Mouse (Mus musculus): Measurements from ENCODE around the gene Btbd9. TPM values are rescaled to one million over a fixed set of nuclear protein-coding genes. Genes with fewer than 3 reads are reported as not detected.
A peak's percentile ranks its signal among the peaks of the same experiment; 100 is the strongest.

The Btbd9 gene
- polyA plus RNA-seq, 1 experiment from 2014 or later, result 59.8 TPM

GRCm38 (mm10) chr17:30590417-30591198, 14.3 kb upstream of the Btbd9 start:
- 58% methylated on average over 17 of the region's 17 CpGs for WGBS
- Histone ChIP-seq H3K4me1 (0 out of 2 replicates have a peak, but pooled peaks cover 6% of the 10 kb centered on the region), H3K4me3 (no peak overlapping the region), H3K9me3 (no peaks in the 10 kb centered on the region), H3K27ac (no peak overlapping the region), H3K27me3 (ENCODE audit: insufficient read depth, poor library complexity, severe bottlenecking) (no peaks in the 10 kb centered on the region), H3K36me3 (peaks cover 30% of the 10 kb centered on the region)
- no peak for DNase-seq (ENCODE audit: low spot score)

GRCm38 (mm10) chr17:30583258-30584001, 7.1 kb upstream of the Btbd9 start:
- Histone ChIP-seq H3K9me3 (no peaks in the 10 kb centered on the region), H3K27me3 (ENCODE audit: insufficient read depth, poor library complexity, severe bottlenecking) (no peaks in the 10 kb centered on the region), H3K27ac (no peak overlapping the region)

GRCm38 (mm10) chr17:30582313-30582712, 6.0 kb upstream of the Btbd9 start:
- Histone ChIP-seq H3K4me3 (no peak overlapping the region), H3K36me3 (no peaks in the 10 kb centered on the region), H3K9me3 (no peaks in the 10 kb centered on the region), H3K4me1 (no peaks in the 10 kb centered on the region), H3K27me3 (ENCODE audit: insufficient read depth, poor library complexity, severe bottlenecking) (no peaks in the 10 kb centered on the region), H3K27ac (no peak overlapping the region)
- 77% methylated on average over 3 of the region's 3 CpGs for WGBS
- no peak for DNase-seq (ENCODE audit: low spot score)

More at GRCm38 (mm10) chr17:30583258-30584001, 7.1 kb upstream of the Btbd9 start:
- Histone ChIP-seq H3K4me3 (no peak overlapping the region), H3K4me1 (no peaks in the 10 kb centered on the region), H3K36me3 (no peaks in the 10 kb centered on the region)
- no peak for DNase-seq (ENCODE audit: low spot score)
- 82% methylated on average over 2 of the region's 2 CpGs for WGBS

- H3K27me3 ChIP-seq (ENCODE audit: insufficient read depth, poor library complexity, severe bottlenecking), result no peaks in the 10 kb centered on the region
- no peak overlapping the region for H3K4me3 ChIP-seq
- 89% methylated on average over 6 of the region's 6 CpGs for WGBS
- no peak overlapping the region for H3K27ac ChIP-seq
- no peak for DNase-seq (ENCODE audit: low spot score)
- H3K4me1 ChIP-seq, result peaks cover 7% of the 10 kb centered on the region
- H3K9me3 ChIP-seq, result no peaks in the 10 kb centered on the region
- no peaks in the 10 kb centered on the region for H3K36me3 ChIP-seq
Measured at GRCm38 (mm10) chr17:30581201-30581600, 4.9 kb upstream of the Btbd9 start.

- no peak for DNase-seq (ENCODE audit: low spot score)
- Histone ChIP-seq H3K4me3 (no peak overlapping the region), H3K9me3 (no peaks in the 10 kb centered on the region), H3K4me1 (peaks cover 7% of the 10 kb centered on the region), H3K36me3 (no peaks in the 10 kb centered on the region), H3K27me3 (ENCODE audit: insufficient read depth, poor library complexity, severe bottlenecking) (no peaks in the 10 kb centered on the region), H3K27ac (no peak overlapping the region)
- 59% methylated on average over 1 of the region's 1 CpGs for WGBS
Measured at GRCm38 (mm10) chr17:30580781-30581180, 4.5 kb upstream of the Btbd9 start.

GRCm38 (mm10) chr17:30576946-30577345, 658 bp upstream of the Btbd9 start:
- Histone ChIP-seq H3K27me3 (ENCODE audit: insufficient read depth, poor library complexity, severe bottlenecking) (no peaks in the 10 kb centered on the region), H3K4me1 (peaks cover 22% of the 10 kb centered on the region), H3K9me3 (no peaks in the 10 kb centered on the region), H3K27ac (peak overlapping the region; percentile 98), H3K36me3 (no peaks in the 10 kb centered on the region), H3K4me3 (peak overlapping the region; percentile 85)
- WGBS, result 55% methylated on average over 12 of the region's 12 CpGs
- DNase-seq (ENCODE audit: low spot score), result no peak

GRCm38 (mm10) chr17:30575121-30575904, 975 bp downstream of the Btbd9 start:
- Histone ChIP-seq H3K4me3 (peak overlapping the region; percentile 85), H3K9me3 (no peaks in the 10 kb centered on the region), H3K27ac (peak overlapping the region; percentile 98), H3K4me1 (peaks cover 29% of the 10 kb centered on the region), H3K27me3 (ENCODE audit: insufficient read depth, poor library complexity, severe bottlenecking) (no peaks in the 10 kb centered on the region), H3K36me3 (no peaks in the 10 kb centered on the region)
- peak; percentile 85 for DNase-seq (ENCODE audit: low spot score)
- WGBS, result 6% methylated on average over 35 of the region's 35 CpGs

- no peaks in the 10 kb centered on the region for H3K36me3 ChIP-seq
- WGBS, result 70% methylated on average over 8 of the region's 8 CpGs
- 0 out of 2 replicates have a peak overlapping the region, but pooled peaks have one; percentile 11 for H3K27ac ChIP-seq
- no peaks in the 10 kb centered on the region for H3K27me3 ChIP-seq (ENCODE audit: insufficient read depth, poor library complexity, severe bottlenecking)
- peaks cover 32% of the 10 kb centered on the region for H3K4me1 ChIP-seq
- peak overlapping the region; percentile 85; the same call in 1 of the 2 replicates for H3K4me3 ChIP-seq
- DNase-seq (ENCODE audit: low spot score), result no peak
- H3K9me3 ChIP-seq, result no peaks in the 10 kb centered on the region
Measured at GRCm38 (mm10) chr17:30574783-30575075, 1.6 kb downstream of the Btbd9 start.

GRCm38 (mm10) chr17:30573990-30574782, 2.1 kb downstream of the Btbd9 start:
- no peaks in the 10 kb centered on the region for H3K9me3 ChIP-seq
- peak overlapping the region; percentile 85; the same call in 1 of the 2 replicates for H3K4me3 ChIP-seq
- DNase-seq (ENCODE audit: low spot score), result no peak
- WGBS, result 64% methylated on average over 8 of the region's 8 CpGs
- H3K36me3 ChIP-seq, result no peaks in the 10 kb centered on the region
- no peaks in the 10 kb centered on the region for H3K27me3 ChIP-seq (ENCODE audit: insufficient read depth, poor library complexity, severe bottlenecking)
- peaks cover 32% of the 10 kb centered on the region for H3K4me1 ChIP-seq
- H3K27ac ChIP-seq, result 0 out of 2 replicates have a peak overlapping the region, but pooled peaks have one; percentile 11

GRCm38 (mm10) chr17:30570971-30571370, 5.3 kb downstream of the Btbd9 start:
- no peak overlapping the region for H3K27ac ChIP-seq
- no peak for DNase-seq (ENCODE audit: low spot score)
- no peaks in the 10 kb centered on the region for H3K9me3 ChIP-seq
- H3K27me3 ChIP-seq (ENCODE audit: insufficient read depth, poor library complexity, severe bottlenecking), result no peaks in the 10 kb centered on the region
- no peak overlapping the region for H3K4me3 ChIP-seq
- 76% methylated on average over 3 of the region's 3 CpGs for WGBS
- no peaks in the 10 kb centered on the region for H3K36me3 ChIP-seq
- peaks cover 26% of the 10 kb centered on the region for H3K4me1 ChIP-seq

- Histone ChIP-seq H3K27ac (no peak overlapping the region), H3K27me3 (ENCODE audit: insufficient read depth, poor library complexity, severe bottlenecking) (no peaks in the 10 kb centered on the region), H3K4me3 (no peak overlapping the region), H3K36me3 (no peaks in the 10 kb centered on the region), H3K4me1 (peaks cover 26% of the 10 kb centered on the region), H3K9me3 (no peaks in the 10 kb centered on the region)
- WGBS, result 70% methylated on average over 8 of the region's 8 CpGs
- no peak for DNase-seq (ENCODE audit: low spot score)
Measured at GRCm38 (mm10) chr17:30570173-30570572, 6.1 kb downstream of the Btbd9 start.

- peaks cover 15% of the 10 kb centered on the region for H3K4me1 ChIP-seq
- no peak overlapping the region for H3K4me3 ChIP-seq
- no peak for DNase-seq (ENCODE audit: low spot score)
- no peaks in the 10 kb centered on the region for H3K9me3 ChIP-seq
- no peak overlapping the region for H3K27ac ChIP-seq
- H3K36me3 ChIP-seq, result no peaks in the 10 kb centered on the region
- H3K27me3 ChIP-seq (ENCODE audit: insufficient read depth, poor library complexity, severe bottlenecking), result no peaks in the 10 kb centered on the region
Measured at GRCm38 (mm10) chr17:30568473-30568872, 7.8 kb downstream of the Btbd9 start.

Data from heart, embryonic 10.5 days (tissue).